Mouse (Mus musculus) midbrain, postnatal 0 days (tissue): ENCODE results near the gene Baz1b. TPM values are rescaled to one million over a fixed set of nuclear protein-coding genes. Genes with fewer than 3 reads are reported as not detected.
"Not testable (repeated sequence)": the region's sequence is repeated elsewhere in the genome, so short reads cannot be mapped to it uniquely, and the experiment has no call there.

Experiments
- ATAC-seq: fragments of 200-750 bp; cut with Nextera tagmentation; 2 replicates; pipeline ENCODE4 v1.8.0; 2017; ENCODE audit warnings: moderate number of reproducible peaks, mild to moderate bottlenecking, moderate TSS enrichment, moderate library complexity; ENCODE audit not compliant: low FRiP score
- DNase-seq: peaks from one replicate; pipeline ENCODE4 v3.0.0-alpha.2; 2015; ENCODE audit warnings: low spot score
- H3K27ac ChIP-seq: fragments of 300-500 bp; sonication (generic); 2 replicates; pipeline ENCODE4 v1.5.1; 2014; ENCODE audit warnings: low read depth, mild to moderate bottlenecking, low read length, mixed read lengths
- H3K27me3 ChIP-seq: fragments of 300-500 bp; sonication (generic); 2 replicates; pipeline ENCODE4 v1.6.1; 2014; ENCODE audit warnings: low read length, control low read depth, mixed read lengths; ENCODE audit not compliant: insufficient read depth
- H3K36me3 ChIP-seq: fragments of 300-500 bp; sonication (generic); 2 replicates; pipeline ENCODE4 v1.6.1; 2014; ENCODE audit warnings: low read length, control low read depth, mixed read lengths; ENCODE audit not compliant: insufficient read depth
- H3K4me1 ChIP-seq: fragments of 300-500 bp; sonication (generic); 2 replicates; pipeline ENCODE4 v1.6.1; 2014; ENCODE audit warnings: mild to moderate bottlenecking, control low read depth, antibody characterized with exemption, low read length, mixed read lengths; ENCODE audit not compliant: insufficient read depth
- H3K4me2 ChIP-seq: fragments of 300-500 bp; sonication (generic); 2 replicates; pipeline ENCODE4 v1.6.1; 2014; ENCODE audit warnings: low read depth, mild to moderate bottlenecking, low read length, mixed read lengths; ENCODE audit not compliant: poor library complexity, severe bottlenecking
- H3K4me3 ChIP-seq: fragments of 300-500 bp; sonication (generic); 2 replicates; pipeline ENCODE4 v1.5.1; 2014; ENCODE audit warnings: low read depth, mild to moderate bottlenecking, low read length, moderate library complexity
- H3K9ac ChIP-seq: fragments of 300-500 bp; sonication (generic); replicated peaks from 2 replicates; pipeline ENCODE4 v1.6.1; 2014; ENCODE audit warnings: mild to moderate bottlenecking, low read length, moderate library complexity, mixed read lengths; ENCODE audit not compliant: poor library complexity, severe bottlenecking
- H3K9me3 ChIP-seq: fragments of 300-500 bp; sonication (generic); 2 replicates; pipeline ENCODE4 v1.6.1; 2016; ENCODE audit warnings: low read length, control low read depth
- CTCF ChIP-seq: IDR thresholded peaks from 2 replicates; pipeline ENCODE4 v1.5.1; 2016; ENCODE audit warnings: antibody characterized with exemption, mild to moderate bottlenecking
- WGBS: fragments of 180-500 bp; shearing (Covaris S2); extraction: QIAGEN DNeasy Blood & Tissue Kit; methylation state at CpG from one replicate; pipeline ENCODE4 v1.1.7; 2014; 5-methylcytosine and 5-hydroxymethylcytosine counted together
- polyA plus RNA-seq: library from polyadenylated mRNA; unstranded; fragments of >200 nt; fragmentation: Nextera tagmentation; extraction: Ambion mirVana; gene quantifications from 2 replicates; pipeline ENCODE4 v1.2.1, GENCODE M21; 2015
- total RNA-seq: library from RNA; depleted of rRNA; stranded (reverse); fragments of >200 nt; gene quantifications from 2 replicates; pipeline ENCODE4 v1.2.3, GENCODE M21; 2014

Baz1b gene
- total and polyA plus RNA-seq, 2 experiments from 2014 or later: 12.5 to 33.4 TPM

- no peaks in the 10 kb centered on the region for H3K9me3 ChIP-seq
- no peak overlapping the region for H3K9ac ChIP-seq
- no peak for TF ChIP-seq CTCF
- no peak overlapping the region for H3K4me2 ChIP-seq
- H3K4me1 ChIP-seq: no peaks in the 10 kb centered on the region
- peaks cover 14% of the 10 kb centered on the region; the same call in 1 of the 2 replicates for H3K36me3 ChIP-seq
- WGBS: 90% methylated on average over 3 of the region's 3 CpGs
- ATAC-seq: no peak
- no peaks in the 10 kb centered on the region for H3K27me3 ChIP-seq
- DNase-seq: no peak
- no peak overlapping the region for H3K27ac ChIP-seq
- H3K4me3 ChIP-seq: no peak overlapping the region
These were observed 15.7 kb downstream of the Baz1b start for GRCm38 (mm10) chr5:135202763-135203162.

- ATAC-seq: no peak
- peaks cover 35% of the 10 kb centered on the region for H3K36me3 ChIP-seq
- no peak overlapping the region for H3K4me2 ChIP-seq
These were observed 21.1 kb downstream of the Baz1b start for GRCm38 (mm10) chr5:135208197-135208596.

GRCm38 (mm10) chr5:135216871-135217270, 29.8 kb downstream of the Baz1b start:
- Histone ChIP-seq H3K27ac (no peak overlapping the region), H3K9ac (no peak overlapping the region), H3K4me2 (no peak overlapping the region), H3K36me3 (peaks cover 44% of the 10 kb centered on the region), H3K4me1 (no peaks in the 10 kb centered on the region), H3K4me3 (no peak overlapping the region), H3K27me3 (no peaks in the 10 kb centered on the region), H3K9me3 (no peaks in the 10 kb centered on the region)
- TF ChIP-seq CTCF: no peak
- ATAC-seq: no peak
- WGBS: 91% methylated on average over 6 of the region's 6 CpGs
- DNase-seq: no peak

More at GRCm38 (mm10) chr5:135208197-135208596, 21.1 kb downstream of the Baz1b start:
- Histone ChIP-seq H3K4me1 (no peaks in the 10 kb centered on the region), H3K27ac (no peak overlapping the region), H3K9ac (no peak overlapping the region), H3K4me3 (no peak overlapping the region), H3K9me3 (no peaks in the 10 kb centered on the region), H3K27me3 (no peaks in the 10 kb centered on the region)
- peak; percentile 27 for TF ChIP-seq CTCF
- WGBS: 94% methylated on average over 1 of the region's 1 CpGs
- no peak for DNase-seq

- DNase-seq: no peak
- no peak overlapping the region for H3K4me3 ChIP-seq
These were observed 33.9 kb downstream of the Baz1b start for GRCm38 (mm10) chr5:135220941-135221340.

GRCm38 (mm10) chr5:135222066-135222465, 35.0 kb downstream of the Baz1b start:
- H3K4me3 ChIP-seq: no peak overlapping the region
- H3K36me3 ChIP-seq: peaks cover 53% of the 10 kb centered on the region
- WGBS: 93% methylated on average over 7 of the region's 7 CpGs
- no peaks in the 10 kb centered on the region for H3K9me3 ChIP-seq
- H3K4me1 ChIP-seq: no peaks in the 10 kb centered on the region
- TF ChIP-seq CTCF: no peak
- no peak overlapping the region for H3K4me2 ChIP-seq
- no peak for DNase-seq
- H3K27me3 ChIP-seq: no peaks in the 10 kb centered on the region
- no peak overlapping the region for H3K9ac ChIP-seq
- H3K27ac ChIP-seq: no peak overlapping the region
- no peak for ATAC-seq

More at GRCm38 (mm10) chr5:135220941-135221340, 33.9 kb downstream of the Baz1b start:
- Histone ChIP-seq H3K4me1 (no peaks in the 10 kb centered on the region), H3K27ac (no peak overlapping the region), H3K27me3 (no peaks in the 10 kb centered on the region), H3K36me3 (peaks cover 55% of the 10 kb centered on the region), H3K9me3 (no peaks in the 10 kb centered on the region), H3K9ac (no peak overlapping the region), H3K4me2 (no peak overlapping the region)
- no peak for TF ChIP-seq CTCF
- ATAC-seq: no peak

GRCm38 (mm10) chr5:135224169-135224568, 37.1 kb downstream of the Baz1b start:
- no peak for TF ChIP-seq CTCF
- Histone ChIP-seq H3K9me3 (no peaks in the 10 kb centered on the region), H3K36me3 (peaks cover 48% of the 10 kb centered on the region), H3K4me2 (no peak overlapping the region), H3K4me1 (no peaks in the 10 kb centered on the region), H3K4me3 (no peak overlapping the region), H3K9ac (no peak overlapping the region), H3K27me3 (no peaks in the 10 kb centered on the region), H3K27ac (no peak overlapping the region)
- ATAC-seq: no peak
- 94% methylated on average over 3 of the region's 3 CpGs for WGBS
- no peak for DNase-seq

- H3K4me3 ChIP-seq, H3K9me3 ChIP-seq, H3K9ac ChIP-seq, DNase-seq, H3K27ac ChIP-seq, ATAC-seq, H3K27me3 ChIP-seq, H3K4me1 ChIP-seq, H3K4me2 ChIP-seq: not testable (repeated sequence)
- H3K36me3 ChIP-seq: peaks cover 55% of the 10 kb centered on the region
- 91% methylated on average over 4 of the region's 4 CpGs for WGBS
These were observed 38.8 kb downstream of the Baz1b start for GRCm38 (mm10) chr5:135225879-135226278.
